In the genomic region with DNA sequence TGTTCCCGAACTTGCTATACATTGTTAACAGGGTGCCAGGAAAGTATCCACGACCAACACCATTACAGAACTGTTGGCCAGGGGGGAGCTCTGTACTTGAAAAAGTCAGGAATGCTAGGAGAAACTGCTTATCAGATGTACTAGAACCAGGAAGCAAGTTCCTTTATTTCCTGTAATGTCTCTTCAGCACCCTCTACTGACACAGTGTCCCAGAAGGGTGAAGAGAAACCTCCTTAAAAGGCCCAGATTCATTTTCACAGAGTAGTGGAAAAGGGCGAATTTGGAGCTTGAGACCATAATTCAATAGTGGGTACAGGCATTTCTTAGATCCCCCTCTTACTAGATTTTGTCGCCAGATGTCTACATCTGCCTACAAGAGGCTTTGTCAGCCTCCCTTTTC, we compare ENCODE assay signal across 8 mouse cellular contexts. TPM values are rescaled to one million over a fixed set of nuclear protein-coding genes. Genes with fewer than 3 reads are reported as not detected.
DNase-seq lines count a peak whose midpoint lies in the region; ATAC-seq and TF ChIP-seq lines count a peak whose summit lies in the region.

No protein-coding gene starts in this region.

- H3K9ac ChIP-seq in hindbrain, embryonic 12.5 days = peak overlapping the region; percentile 92
- peak overlapping the region; percentile 93; the same call in 1 of the 2 replicates for H3K9ac ChIP-seq in limb, embryonic 15.5 days

- no peaks in the 10 kb centered on the region for H3K36me3 ChIP-seq in hindbrain, embryonic 12.5 days
- no peaks in the 10 kb centered on the region for H3K36me3 ChIP-seq in limb, embryonic 15.5 days
- no peaks in the 10 kb centered on the region for H3K36me3 ChIP-seq in myocyte (ENCODE audit: control insufficient read depth, insufficient read depth)

- peaks cover 24% of the 10 kb centered on the region for H3K79me2 ChIP-seq in myocyte (ENCODE audit: control insufficient read depth, insufficient read depth)

- WGBS in hindbrain, embryonic 12.5 days = 38% methylated on average over 4 of the region's 4 CpGs
- WGBS in limb, embryonic 15.5 days = 22% methylated on average over 4 of the region's 4 CpGs

- DNase-seq in cerebellum, adult 8-10 months = no peak
- DNase-seq in thymus, postnatal 25 days = peak; percentile 27
- DNase-seq in thymus, postnatal 36 days = no peak
- DNase-seq in gastrocnemius, postnatal 10 days = no peak

- no peak for TF ChIP-seq POLR2A in myocyte (IDR thresholded peaks at IDR 0.05; ENCODE audit: insufficient read length, low read depth)

- H3K27ac ChIP-seq in hindbrain, embryonic 12.5 days = peak overlapping the region; percentile 89
- peak overlapping the region; percentile 96 for H3K27ac ChIP-seq in limb, embryonic 15.5 days

- H3K27me3 ChIP-seq in hindbrain, embryonic 12.5 days = no peaks in the 10 kb centered on the region
- no peaks in the 10 kb centered on the region for H3K27me3 ChIP-seq in limb, embryonic 15.5 days
- H3K27me3 ChIP-seq in myocyte (ENCODE audit: control insufficient read depth, insufficient read depth, insufficient read length) = no peaks in the 10 kb centered on the region

- peak; percentile 24; the same call in 1 of the 2 replicates for ATAC-seq in cerebellum, adult (ENCODE audit: insufficient number of reproducible peaks, low FRiP score, low TSS enrichment)
- no peak for ATAC-seq in hindbrain, embryonic 12.5 days (ENCODE audit: low FRiP score)
- ATAC-seq in limb, embryonic 15.5 days (ENCODE audit: insufficient number of reproducible peaks, low FRiP score, low TSS enrichment, low read depth) = no peak

- peaks cover 25% of the 10 kb centered on the region for H3K4me1 ChIP-seq in hindbrain, embryonic 12.5 days
- H3K4me1 ChIP-seq in limb, embryonic 15.5 days = peaks cover 16% of the 10 kb centered on the region

- no peak overlapping the region for H3ac ChIP-seq in myocyte (ENCODE audit: control insufficient read depth, insufficient read length)

- H3K9me3 ChIP-seq in hindbrain, embryonic 12.5 days (replicated peaks) = no peaks in the 10 kb centered on the region
- no peaks in the 10 kb centered on the region for H3K9me3 ChIP-seq in limb, embryonic 15.5 days

- H3K4me2 ChIP-seq in hindbrain, embryonic 12.5 days (replicated peaks) = peak overlapping the region; percentile 97
- peak overlapping the region; percentile 79 for H3K4me2 ChIP-seq in limb, embryonic 15.5 days
- peak overlapping the region; percentile 92 for H3K4me2 ChIP-seq in myocyte (ENCODE audit: low read depth)

- H3K4me3 ChIP-seq in hindbrain, embryonic 12.5 days = peak overlapping the region; percentile 90
- H3K4me3 ChIP-seq in limb, embryonic 15.5 days = peak overlapping the region; percentile 96
- peak overlapping the region; percentile 87 for H3K4me3 ChIP-seq in myocyte

TF ChIP-seq in myocyte, 11 proteins besides CTCF, POLR2A, EP300 and RAD21:
- no peak for TF ChIP-seq TCF3 (IDR thresholded peaks at IDR 0.05; ENCODE audit: insufficient read length, low read depth)
- TF ChIP-seq TCF12 (IDR thresholded peaks at IDR 0.05; ENCODE audit: insufficient read depth, poor library complexity, severe bottlenecking) = no peak
- no peak for TF ChIP-seq MAX (IDR thresholded peaks at IDR 0.05; ENCODE audit: low read depth)
- no peak for TF ChIP-seq REST (IDR thresholded peaks at IDR 0.05; ENCODE audit: insufficient read depth, insufficient read length)
- no peak for TF ChIP-seq E2F4 (IDR thresholded peaks at IDR 0.05; ENCODE audit: insufficient read depth)
- no peak for TF ChIP-seq POLR2AphosphoS2 (IDR thresholded peaks at IDR 0.05; ENCODE audit: insufficient read length, low read depth)
- no peak for TF ChIP-seq MYOG (IDR thresholded peaks at IDR 0.05; ENCODE audit: control insufficient read depth in 1 of 3, insufficient read depth in 1 of 3, insufficient read length in 2 of 3, low read depth in 2 of 3)
- no peak for TF ChIP-seq CEBPB (IDR thresholded peaks at IDR 0.05; ENCODE audit: insufficient read depth, poor library complexity, severe bottlenecking)
- TF ChIP-seq MYOD1 (IDR thresholded peaks at IDR 0.05; ENCODE audit: control insufficient read depth in 1 of 3, insufficient read length in 2 of 3, low read depth in 2 of 3) = no peak
- no peak for TF ChIP-seq SRF (IDR thresholded peaks at IDR 0.05; ENCODE audit: control insufficient read depth, insufficient read length, low read depth)
- no peak for TF ChIP-seq USF1 (IDR thresholded peaks at IDR 0.05; ENCODE audit: low read depth)
TF ChIP-seq in myocyte: peak in this region for 0.

RNA-seq across cellular contexts. Expression of gene Man2a1, which starts 0.6 kb away (rescaled TPM):
- polyA plus RNA-seq in hindbrain, embryonic 12.5 days (2016; fragmentation: Nextera tagmentation; extraction: Ambion mirVana) = 6.5 and 7.9 TPM in 2 replicates
- 13.0 and 15.6 TPM in 2 replicates for polyA plus RNA-seq in limb, embryonic 15.5 days (2015; fragmentation: Nextera tagmentation; extraction: Ambion mirVana)
- 8.6 TPM for polyA plus RNA-seq in myocyte (2012; fragmentation: generic; extraction: Trizol)
- total RNA-seq in gastrocnemius, postnatal 10 days (2021) = 10 to 100 TPM; 26.8 to 35.2 TPM
